Mouse (Mus musculus): Measurements from ENCODE around the gene Elovl5. TPM values are rescaled to one million over a fixed set of nuclear protein-coding genes. Genes with fewer than 3 reads are reported as not detected.

Elovl5 gene
- polyA plus RNA-seq, 2 experiments from 2014 or later = 173 to 183 TPM

Other genes with a start within 250 kb of the Elovl5 start
- 10 to 100 TPM in 1 of 2 experiments, 1 to 10 TPM in 1; 6.5 to 11.0 TPM for gene Gclc, start 162.8 kb upstream of the Elovl5 start, polyA plus RNA-seq (2017; shearing (Covaris generic))
- not detected for gene Gcm1, start 134.6 kb downstream of the Elovl5 start, polyA plus RNA-seq (2017; shearing (Covaris generic))
- gene Fbxo9, start 191.7 kb downstream of the Elovl5 start, polyA plus RNA-seq (2017; shearing (Covaris generic)) = 10 to 100 TPM; 25.4 to 29.3 TPM
- 10 to 100 TPM in 1 of 2 experiments, 1 to 10 TPM in 1; 9.0 to 10.2 TPM for gene Ick, start 191.8 kb downstream of the Elovl5 start, polyA plus RNA-seq (2017; shearing (Covaris generic))

Data from CD4-positive, CD25-positive, alpha-beta regulatory T cell, adult 4 months (primary cell).